Mouse (Mus musculus): Measurements from ENCODE around the gene Glt1d1. TPM values are rescaled to one million over a fixed set of nuclear protein-coding genes. Genes with fewer than 3 reads are reported as not detected.

Gene Glt1d1
- polyA plus RNA-seq, 1 experiment from 2014 or later = 0.25 TPM

DNA sequence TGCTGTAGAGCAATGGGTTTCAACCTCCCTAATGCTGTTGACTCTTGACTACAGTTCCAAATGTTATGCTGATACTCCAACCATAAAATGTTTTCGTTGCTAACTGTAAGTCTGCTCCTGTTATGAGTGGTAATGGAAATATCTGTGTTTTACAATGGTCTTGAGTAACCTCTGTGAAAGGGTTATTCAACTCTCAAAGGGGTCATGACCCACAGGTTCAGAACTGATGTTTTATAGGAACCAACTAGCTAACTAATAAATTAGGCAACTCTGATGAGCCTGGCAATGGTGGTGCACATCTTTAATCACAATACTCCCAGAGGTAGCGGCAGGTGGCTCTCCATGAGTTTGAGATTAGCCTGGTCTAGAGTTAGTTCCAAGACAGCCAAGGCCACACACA lies 6.1 kb downstream of the Glt1d1 start:
- H3K36me3 ChIP-seq (ENCODE audit: control insufficient read depth, insufficient read depth, low read length) = no peaks in the 10 kb centered on the region
- H3K4me2 ChIP-seq (ENCODE audit: low read depth, low read length) = no peak overlapping the region
- ATAC-seq (ENCODE audit: low read depth) (no peak), DNase-seq (ENCODE audit: low spot score) (no peak)
- no peak overlapping the region for H3K9ac ChIP-seq (ENCODE audit: low read depth, low read length)
- H3K27ac ChIP-seq (replicated peaks; ENCODE audit: low read depth, low read length) = no peak overlapping the region
- peaks cover 12% of the 10 kb centered on the region; the same call in 1 of the 2 replicates for H3K9me3 ChIP-seq (ENCODE audit: control insufficient read depth, low read length)
- H3K4me3 ChIP-seq (ENCODE audit: low read depth, low read length) = no peak overlapping the region
- H3K4me1 ChIP-seq (ENCODE audit: control insufficient read depth, insufficient read depth, low read length) = no peaks in the 10 kb centered on the region
- peaks cover 7% of the 10 kb centered on the region for H3K27me3 ChIP-seq (replicated peaks; ENCODE audit: control insufficient read depth, insufficient read depth, low read length)
- 90% methylated on average over 2 of the region's 2 CpGs for WGBS

- Histone ChIP-seq H3K4me1 (ENCODE audit: control insufficient read depth, insufficient read depth, low read length) (no peaks in the 10 kb centered on the region), H3K27ac (replicated peaks; ENCODE audit: low read depth, low read length) (no peak overlapping the region), H3K27me3 (replicated peaks; ENCODE audit: control insufficient read depth, insufficient read depth, low read length) (no peaks in the 10 kb centered on the region), H3K9ac (ENCODE audit: low read depth, low read length) (no peak overlapping the region), H3K9me3 (ENCODE audit: control insufficient read depth, low read length) (peaks cover 12% of the 10 kb centered on the region; the same call in 1 of the 2 replicates), H3K4me3 (ENCODE audit: low read depth, low read length) (no peak overlapping the region), H3K4me2 (ENCODE audit: low read depth, low read length) (no peak overlapping the region), H3K36me3 (ENCODE audit: control insufficient read depth, insufficient read depth, low read length) (no peaks in the 10 kb centered on the region)
- no peak for DNase-seq (ENCODE audit: low spot score)
- no peak for ATAC-seq (ENCODE audit: low read depth)
- 92% methylated on average over 6 of the region's 6 CpGs for WGBS
Measured at GRCm38 (mm10) chr5:127639067-127639605, 7.1 kb downstream of the Glt1d1 start.

- WGBS = 92% methylated on average over 13 of the region's 13 CpGs
- H3K9ac ChIP-seq (ENCODE audit: low read depth, low read length) = no peak overlapping the region
- H3K9me3 ChIP-seq (ENCODE audit: control insufficient read depth, low read length) = peaks cover 12% of the 10 kb centered on the region; the same call in 1 of the 2 replicates
- H3K27ac ChIP-seq (replicated peaks; ENCODE audit: low read depth, low read length) = no peak overlapping the region
- H3K27me3 ChIP-seq (replicated peaks; ENCODE audit: control insufficient read depth, insufficient read depth, low read length) = no peaks in the 10 kb centered on the region
- no peak overlapping the region for H3K4me2 ChIP-seq (ENCODE audit: low read depth, low read length)
- H3K4me3 ChIP-seq (ENCODE audit: low read depth, low read length) = no peak overlapping the region
- H3K36me3 ChIP-seq (ENCODE audit: control insufficient read depth, insufficient read depth, low read length) = no peaks in the 10 kb centered on the region
- no peaks in the 10 kb centered on the region for H3K4me1 ChIP-seq (ENCODE audit: control insufficient read depth, insufficient read depth, low read length)
- ATAC-seq (ENCODE audit: low read depth) (no peak), DNase-seq (ENCODE audit: low spot score) (no peak)
Measured at GRCm38 (mm10) chr5:127639635-127640034, 7.6 kb downstream of the Glt1d1 start.

DNA sequence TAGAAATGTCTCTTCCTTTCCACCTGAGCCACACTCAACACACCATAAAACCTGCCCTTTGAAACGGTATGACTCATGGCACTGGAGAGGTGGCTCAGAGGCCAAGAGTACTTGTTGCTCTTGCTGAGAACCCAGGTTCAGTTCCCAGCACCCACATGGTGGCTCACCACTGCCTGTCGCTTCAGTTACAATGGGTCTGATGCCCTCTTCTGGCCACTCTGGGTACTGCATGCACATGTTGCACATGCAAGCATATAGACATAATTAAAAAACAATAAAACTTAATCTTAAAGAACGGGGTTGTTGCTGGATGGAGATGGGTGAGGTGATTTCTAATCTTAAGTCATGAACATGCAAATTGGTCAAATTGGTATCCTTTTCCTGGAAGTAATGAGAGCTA lies 8.3 kb downstream of the Glt1d1 start:
- DNase-seq (ENCODE audit: low spot score) = no peak

GRCm38 (mm10) chr5:127641185-127641958 lies 9.3 kb downstream of the Glt1d1 start:
- Histone ChIP-seq H3K9ac (ENCODE audit: low read depth, low read length) (no peak overlapping the region), H3K27ac (replicated peaks; ENCODE audit: low read depth, low read length) (no peak overlapping the region), H3K4me1 (ENCODE audit: control insufficient read depth, insufficient read depth, low read length) (no peaks in the 10 kb centered on the region), H3K36me3 (ENCODE audit: control insufficient read depth, insufficient read depth, low read length) (no peaks in the 10 kb centered on the region), H3K4me2 (ENCODE audit: low read depth, low read length) (no peak overlapping the region), H3K27me3 (replicated peaks; ENCODE audit: control insufficient read depth, insufficient read depth, low read length) (no peaks in the 10 kb centered on the region), H3K4me3 (ENCODE audit: low read depth, low read length) (no peak overlapping the region), H3K9me3 (ENCODE audit: control insufficient read depth, low read length) (peaks cover 12% of the 10 kb centered on the region; the same call in 1 of the 2 replicates)
- DNase-seq (ENCODE audit: low spot score) = no peak
- WGBS = 90% methylated on average over 15 of the region's 15 CpGs
- ATAC-seq (ENCODE audit: low read depth) = no peak

More for the DNA sequence above, 8.3 kb downstream of the Glt1d1 start:
- Histone ChIP-seq H3K9ac (ENCODE audit: low read depth, low read length) (no peak overlapping the region), H3K27ac (replicated peaks; ENCODE audit: low read depth, low read length) (no peak overlapping the region), H3K4me3 (ENCODE audit: low read depth, low read length) (no peak overlapping the region), H3K9me3 (ENCODE audit: control insufficient read depth, low read length) (peaks cover 12% of the 10 kb centered on the region; the same call in 1 of the 2 replicates), H3K4me2 (ENCODE audit: low read depth, low read length) (no peak overlapping the region), H3K36me3 (ENCODE audit: control insufficient read depth, insufficient read depth, low read length) (no peaks in the 10 kb centered on the region), H3K4me1 (ENCODE audit: control insufficient read depth, insufficient read depth, low read length) (no peaks in the 10 kb centered on the region), H3K27me3 (replicated peaks; ENCODE audit: control insufficient read depth, insufficient read depth, low read length) (no peaks in the 10 kb centered on the region)
- ATAC-seq (ENCODE audit: low read depth) = no peak
- 94% methylated on average over 3 of the region's 3 CpGs for WGBS

GRCm38 (mm10) chr5:127648046-127648445 lies 16.0 kb downstream of the Glt1d1 start:
- Histone ChIP-seq H3K4me1 (ENCODE audit: control insufficient read depth, insufficient read depth, low read length) (no peaks in the 10 kb centered on the region), H3K9me3 (ENCODE audit: control insufficient read depth, low read length) (no peaks in the 10 kb centered on the region), H3K36me3 (ENCODE audit: control insufficient read depth, insufficient read depth, low read length) (no peaks in the 10 kb centered on the region), H3K9ac (ENCODE audit: low read depth, low read length) (no peak overlapping the region), H3K4me3 (ENCODE audit: low read depth, low read length) (no peak overlapping the region), H3K27ac (replicated peaks; ENCODE audit: low read depth, low read length) (no peak overlapping the region), H3K4me2 (ENCODE audit: low read depth, low read length) (no peak overlapping the region), H3K27me3 (replicated peaks; ENCODE audit: control insufficient read depth, insufficient read depth, low read length) (no peaks in the 10 kb centered on the region)
- WGBS = 70% methylated on average over 6 of the region's 6 CpGs
- ATAC-seq (ENCODE audit: low read depth) (no peak), DNase-seq (ENCODE audit: low spot score) (no peak)

GRCm38 (mm10) chr5:127649077-127649476 lies 17.0 kb downstream of the Glt1d1 start:
- Histone ChIP-seq H3K27me3 (replicated peaks; ENCODE audit: control insufficient read depth, insufficient read depth, low read length) (no peaks in the 10 kb centered on the region), H3K9ac (ENCODE audit: low read depth, low read length) (no peak overlapping the region), H3K9me3 (ENCODE audit: control insufficient read depth, low read length) (no peaks in the 10 kb centered on the region), H3K4me2 (ENCODE audit: low read depth, low read length) (no peak overlapping the region), H3K4me3 (ENCODE audit: low read depth, low read length) (no peak overlapping the region), H3K27ac (replicated peaks; ENCODE audit: low read depth, low read length) (no peak overlapping the region), H3K36me3 (ENCODE audit: control insufficient read depth, insufficient read depth, low read length) (no peaks in the 10 kb centered on the region), H3K4me1 (ENCODE audit: control insufficient read depth, insufficient read depth, low read length) (no peaks in the 10 kb centered on the region)
- ATAC-seq (ENCODE audit: low read depth) (no peak), DNase-seq (ENCODE audit: low spot score) (no peak)

GRCm38 (mm10) chr5:127658257-127658656 lies 26.2 kb downstream of the Glt1d1 start:
- DNase-seq (ENCODE audit: low spot score) (no peak), ATAC-seq (ENCODE audit: low read depth) (no peak)
- Histone ChIP-seq H3K9me3 (ENCODE audit: control insufficient read depth, low read length) (peaks cover 5% of the 10 kb centered on the region), H3K4me1 (ENCODE audit: control insufficient read depth, insufficient read depth, low read length) (no peaks in the 10 kb centered on the region), H3K4me2 (ENCODE audit: low read depth, low read length) (no peak overlapping the region), H3K27me3 (replicated peaks; ENCODE audit: control insufficient read depth, insufficient read depth, low read length) (no peaks in the 10 kb centered on the region), H3K36me3 (ENCODE audit: control insufficient read depth, insufficient read depth, low read length) (no peaks in the 10 kb centered on the region), H3K27ac (replicated peaks; ENCODE audit: low read depth, low read length) (no peak overlapping the region), H3K4me3 (ENCODE audit: low read depth, low read length) (no peak overlapping the region), H3K9ac (ENCODE audit: low read depth, low read length) (no peak overlapping the region)
- 84% methylated on average over 2 of the region's 2 CpGs for WGBS

GRCm38 (mm10) chr5:127659312-127659711 lies 27.2 kb downstream of the Glt1d1 start:
- WGBS = 86% methylated on average over 3 of the region's 3 CpGs
- Histone ChIP-seq H3K9me3 (ENCODE audit: control insufficient read depth, low read length) (peaks cover 5% of the 10 kb centered on the region), H3K27ac (replicated peaks; ENCODE audit: low read depth, low read length) (no peak overlapping the region), H3K4me3 (ENCODE audit: low read depth, low read length) (no peak overlapping the region), H3K9ac (ENCODE audit: low read depth, low read length) (no peak overlapping the region), H3K4me2 (ENCODE audit: low read depth, low read length) (no peak overlapping the region), H3K27me3 (replicated peaks; ENCODE audit: control insufficient read depth, insufficient read depth, low read length) (no peaks in the 10 kb centered on the region), H3K4me1 (ENCODE audit: control insufficient read depth, insufficient read depth, low read length) (no peaks in the 10 kb centered on the region), H3K36me3 (ENCODE audit: control insufficient read depth, insufficient read depth, low read length) (no peaks in the 10 kb centered on the region)
- ATAC-seq (ENCODE audit: low read depth) (no peak), DNase-seq (ENCODE audit: low spot score) (no peak)
